Mouse (Mus musculus) lung, embryonic 16.5 days (tissue): Measurements from ENCODE around the gene Olfm1. TPM values are rescaled to one million over a fixed set of nuclear protein-coding genes. Genes with fewer than 3 reads are reported as not detected.

ENCODE experiments used
- ATAC-seq: fragments of 200-750 bp; cut with Nextera tagmentation; 2 replicates; pipeline ENCODE4 v1.8.0; 2017; ENCODE audit warnings: low read depth, mild to moderate bottlenecking, moderate library complexity
- H3K27ac ChIP-seq: fragments of 300-500 bp; sonication (generic); 2 replicates; pipeline ENCODE4 v1.5.1; 2014; ENCODE audit warnings: mild to moderate bottlenecking, control low read depth, low read length
- H3K27me3 ChIP-seq: fragments of 300-500 bp; sonication (generic); 2 replicates; pipeline ENCODE4 v1.6.1; 2014; ENCODE audit warnings: low read depth, low read length, mixed read lengths; ENCODE audit not compliant: control insufficient read depth, insufficient read depth
- H3K36me3 ChIP-seq: fragments of 300-500 bp; sonication (generic); 2 replicates; pipeline ENCODE4 v1.6.1; 2014; ENCODE audit warnings: low read length; ENCODE audit not compliant: control insufficient read depth, insufficient read depth
- H3K4me1 ChIP-seq: fragments of 300-500 bp; sonication (generic); replicated peaks from 2 replicates; pipeline ENCODE4 v1.6.1; 2014; ENCODE audit warnings: low read length, mixed read lengths; ENCODE audit not compliant: control insufficient read depth, insufficient read depth
- H3K4me2 ChIP-seq: fragments of 300-500 bp; sonication (generic); 2 replicates; pipeline ENCODE4 v1.6.1; 2014; ENCODE audit warnings: low read depth, low read length, control low read depth
- H3K4me3 ChIP-seq: fragments of 300-500 bp; sonication (generic); 2 replicates; pipeline ENCODE4 v1.5.1; 2014; ENCODE audit warnings: mild to moderate bottlenecking, low read length, control low read depth
- H3K9ac ChIP-seq: fragments of 300-500 bp; sonication (generic); 2 replicates; pipeline ENCODE4 v1.6.1; 2014; ENCODE audit warnings: low read length, control low read depth
- H3K9me3 ChIP-seq: fragments of 300-500 bp; sonication (generic); 2 replicates; pipeline ENCODE4 v1.6.1; 2016; ENCODE audit warnings: low read length; ENCODE audit not compliant: control insufficient read depth
- WGBS: fragments of 180-500 bp; shearing (Covaris S2); extraction: QIAGEN DNeasy Blood & Tissue Kit; methylation state at CpG from one replicate; pipeline ENCODE4 v1.1.7; 2014; 5-methylcytosine and 5-hydroxymethylcytosine counted together
- polyA plus RNA-seq: library from polyadenylated mRNA; unstranded; fragments of >200 nt; fragmentation: Nextera tagmentation; extraction: Ambion mirVana; gene quantifications from 2 replicates; pipeline ENCODE4 v1.2.1, GENCODE M21; 2015

Gene Olfm1
- polyA plus RNA-seq, 1 experiment from 2014 or later = 9.2 TPM

DNA sequence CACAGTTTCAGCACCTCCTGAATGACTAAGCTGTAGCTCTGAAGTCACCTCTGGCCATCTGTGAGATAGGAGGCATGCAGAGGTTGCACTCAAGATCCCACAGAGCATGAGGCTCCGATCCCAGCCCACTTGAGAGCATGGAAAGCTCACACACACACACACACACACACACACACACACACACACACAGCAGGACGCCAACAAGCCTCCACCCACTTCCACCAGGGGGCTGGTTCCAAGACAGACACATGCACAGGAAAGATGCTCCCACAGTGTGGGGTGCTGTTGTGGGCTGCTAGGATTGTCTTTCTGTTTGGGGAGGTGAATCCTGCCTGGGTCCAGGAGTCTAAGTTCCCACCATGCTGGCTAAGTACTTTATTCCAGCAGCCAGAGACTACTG is 29.0 kb downstream of the Olfm1 start:
- H3K9me3 ChIP-seq = no peaks in the 10 kb centered on the region
- no peak overlapping the region for H3K9ac ChIP-seq
- no peak overlapping the region for H3K4me3 ChIP-seq
- no peak overlapping the region for H3K4me2 ChIP-seq
- H3K27me3 ChIP-seq = no peaks in the 10 kb centered on the region
- H3K4me1 ChIP-seq = no peaks in the 10 kb centered on the region
- no peaks in the 10 kb centered on the region for H3K36me3 ChIP-seq
- H3K27ac ChIP-seq = no peak overlapping the region
- no peak for ATAC-seq
- WGBS = 25% methylated on average over 2 of the region's 2 CpGs

DNA sequence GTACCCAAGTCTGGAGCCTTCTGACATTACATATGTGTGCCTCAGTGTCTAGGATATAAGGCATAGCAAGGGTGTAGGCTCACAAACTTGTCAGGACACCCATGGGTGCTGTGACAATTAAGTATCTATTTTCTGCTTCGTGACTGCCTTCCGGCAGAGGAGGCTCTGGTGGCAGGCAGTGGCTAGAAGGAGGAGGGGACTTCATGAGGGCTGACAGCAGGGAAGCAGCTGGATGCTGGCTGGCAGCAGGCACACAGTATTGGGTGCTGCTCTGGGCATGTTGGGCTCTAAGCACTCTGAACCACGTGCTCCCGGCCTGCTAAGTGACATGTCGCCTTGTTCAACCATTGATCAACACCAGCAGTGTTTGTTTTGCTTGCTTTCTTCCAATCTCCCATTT is 32.0 kb downstream of the Olfm1 start:
- no peak overlapping the region for H3K9ac ChIP-seq
- H3K4me2 ChIP-seq = no peak overlapping the region
- H3K4me1 ChIP-seq = no peaks in the 10 kb centered on the region
- no peak for ATAC-seq
- H3K27me3 ChIP-seq = no peaks in the 10 kb centered on the region
- no peak overlapping the region for H3K4me3 ChIP-seq
- WGBS = 41% methylated on average over 5 of the region's 5 CpGs
- no peaks in the 10 kb centered on the region for H3K36me3 ChIP-seq
- H3K27ac ChIP-seq = no peak overlapping the region
- H3K9me3 ChIP-seq = no peaks in the 10 kb centered on the region

GRCm38 (mm10) chr2:28225906-28226305 is 33.1 kb downstream of the Olfm1 start:
- no peak for ATAC-seq

DNA sequence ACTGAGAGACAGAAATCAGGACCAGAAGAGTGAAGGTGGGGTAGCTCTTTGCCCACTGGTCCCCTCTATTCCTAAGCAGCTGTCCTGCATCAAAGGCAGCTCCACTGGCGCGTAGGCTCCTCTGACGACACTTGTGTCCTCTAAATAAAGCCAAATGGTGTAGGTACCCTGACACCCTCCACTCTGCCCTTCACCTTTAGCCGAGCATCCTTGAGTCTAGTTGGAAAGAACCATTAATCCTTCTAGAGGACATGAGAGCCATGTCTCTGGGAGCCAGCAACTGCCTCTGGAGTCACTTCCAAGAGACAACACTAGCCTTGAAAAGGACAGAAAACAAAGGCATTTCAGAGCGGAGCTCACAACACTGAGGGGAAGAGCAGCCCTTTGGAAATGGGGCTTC is 34.2 kb downstream of the Olfm1 start:
- H3K4me3 ChIP-seq = no peak overlapping the region
- no peak overlapping the region for H3K27ac ChIP-seq
- H3K9ac ChIP-seq = no peak overlapping the region
- no peaks in the 10 kb centered on the region for H3K36me3 ChIP-seq
- no peaks in the 10 kb centered on the region for H3K27me3 ChIP-seq
- no peak overlapping the region for H3K4me2 ChIP-seq
- no peaks in the 10 kb centered on the region for H3K4me1 ChIP-seq
- WGBS = 48% methylated on average over 5 of the region's 5 CpGs
- H3K9me3 ChIP-seq = no peaks in the 10 kb centered on the region
- ATAC-seq = no peak

More at GRCm38 (mm10) chr2:28225906-28226305, 33.1 kb downstream of the Olfm1 start:
- WGBS = 40% methylated on average over 3 of the region's 3 CpGs
- Histone ChIP-seq H3K9me3 (no peaks in the 10 kb centered on the region), H3K27me3 (no peaks in the 10 kb centered on the region), H3K36me3 (no peaks in the 10 kb centered on the region), H3K9ac (no peak overlapping the region), H3K27ac (no peak overlapping the region), H3K4me1 (no peaks in the 10 kb centered on the region), H3K4me3 (no peak overlapping the region), H3K4me2 (no peak overlapping the region)

DNA sequence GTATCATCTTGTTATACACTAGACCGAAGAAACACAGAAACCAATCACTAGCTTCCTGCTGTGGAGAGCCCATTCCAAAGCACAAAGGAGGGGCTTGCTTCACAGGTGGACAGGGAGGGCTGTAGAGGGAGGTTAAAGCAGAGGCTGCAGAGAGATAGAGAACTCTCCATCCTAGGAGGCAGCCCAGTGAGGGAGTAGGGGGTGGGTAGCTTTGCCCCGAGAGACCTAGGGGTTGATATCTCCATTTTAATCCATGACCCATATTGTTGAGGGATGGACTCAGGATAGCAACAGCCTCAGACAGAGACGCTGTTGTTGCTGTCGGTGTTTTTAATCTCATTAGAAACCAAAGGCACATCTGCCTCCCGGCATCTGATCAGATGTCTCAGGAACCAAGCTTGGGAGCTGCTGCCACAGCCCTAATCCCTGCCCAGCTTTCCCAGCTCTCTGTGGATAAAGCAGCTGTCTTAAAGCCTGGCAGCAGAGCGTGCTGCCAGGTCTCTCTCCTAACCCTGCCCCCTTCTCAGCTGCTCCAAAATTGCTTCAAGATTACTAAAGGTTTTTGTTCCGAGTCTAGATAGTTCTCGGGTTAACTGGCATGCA is 34.9 kb downstream of the Olfm1 start:
- H3K27ac ChIP-seq = no peak overlapping the region
- no peaks in the 10 kb centered on the region for H3K9me3 ChIP-seq
- no peaks in the 10 kb centered on the region for H3K27me3 ChIP-seq
- ATAC-seq = no peak
- no peak overlapping the region for H3K4me2 ChIP-seq
- no peak overlapping the region for H3K4me3 ChIP-seq
- no peaks in the 10 kb centered on the region for H3K4me1 ChIP-seq
- WGBS = 57% methylated on average over 8 of the region's 8 CpGs
- no peak overlapping the region for H3K9ac ChIP-seq
- H3K36me3 ChIP-seq = no peaks in the 10 kb centered on the region

DNA sequence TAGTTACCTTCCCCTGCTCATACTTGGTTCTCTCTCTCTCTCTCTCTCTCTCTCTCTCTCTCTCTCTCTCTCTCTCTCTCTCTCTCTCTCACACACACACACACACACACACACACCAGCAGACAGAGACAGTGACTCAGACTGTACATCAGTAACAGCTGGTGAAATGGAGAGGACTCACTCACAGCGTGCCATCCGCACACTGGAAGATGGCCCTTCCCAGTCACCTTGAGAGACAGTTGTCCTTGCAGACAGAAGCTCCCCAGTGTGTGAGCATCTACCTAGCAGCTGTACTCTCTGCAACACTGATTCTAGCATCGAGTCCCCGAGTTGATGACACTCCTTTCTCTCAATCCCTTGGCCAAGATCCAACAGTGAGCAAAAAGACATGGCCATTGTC is 35.6 kb downstream of the Olfm1 start:
- H3K36me3 ChIP-seq = no peaks in the 10 kb centered on the region
- no peak overlapping the region for H3K9ac ChIP-seq
- H3K4me1 ChIP-seq = no peaks in the 10 kb centered on the region
- no peak overlapping the region for H3K27ac ChIP-seq
- H3K9me3 ChIP-seq = no peaks in the 10 kb centered on the region
- no peak overlapping the region for H3K4me2 ChIP-seq
- ATAC-seq = no peak
- H3K27me3 ChIP-seq = no peaks in the 10 kb centered on the region
- WGBS = 80% methylated on average over 4 of the region's 4 CpGs
- no peak overlapping the region for H3K4me3 ChIP-seq

DNA sequence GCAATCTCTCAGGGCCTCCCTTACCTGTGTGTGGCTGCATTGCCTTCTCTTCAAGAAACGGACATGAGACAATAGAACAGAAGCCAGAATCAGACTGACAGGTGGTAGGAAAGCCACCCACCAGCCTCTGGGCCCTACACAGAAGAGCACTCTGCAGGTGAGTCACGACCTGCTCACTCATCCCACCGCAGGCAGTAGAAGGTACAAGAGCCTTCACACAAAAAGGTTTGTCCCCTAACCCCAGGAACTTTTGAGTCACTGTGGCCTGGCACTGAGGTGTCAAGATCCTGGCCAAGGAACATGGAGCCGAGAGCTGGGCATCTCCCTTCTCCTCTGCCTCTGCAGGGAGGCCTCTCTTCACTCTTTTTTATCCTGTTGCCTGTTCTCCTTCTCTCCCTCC is 42.3 kb downstream of the Olfm1 start:
- H3K36me3 ChIP-seq = no peaks in the 10 kb centered on the region
- no peak for ATAC-seq
- WGBS = 69% methylated on average over 4 of the region's 4 CpGs

GRCm38 (mm10) chr2:28236447-28236846 is 43.7 kb downstream of the Olfm1 start:
- H3K36me3 ChIP-seq = no peaks in the 10 kb centered on the region
- ATAC-seq = no peak
- H3K27ac ChIP-seq = no peak overlapping the region
- no peak overlapping the region for H3K4me3 ChIP-seq
- H3K9me3 ChIP-seq = no peaks in the 10 kb centered on the region
- WGBS = 59% methylated on average over 6 of the region's 6 CpGs
- no peaks in the 10 kb centered on the region for H3K4me1 ChIP-seq
- no peak overlapping the region for H3K4me2 ChIP-seq
- H3K9ac ChIP-seq = no peak overlapping the region
- no peaks in the 10 kb centered on the region for H3K27me3 ChIP-seq

More for the DNA sequence above, 42.3 kb downstream of the Olfm1 start:
- no peaks in the 10 kb centered on the region for H3K27me3 ChIP-seq
- H3K4me2 ChIP-seq = no peak overlapping the region
- no peaks in the 10 kb centered on the region for H3K4me1 ChIP-seq
- no peak overlapping the region for H3K4me3 ChIP-seq
- no peak overlapping the region for H3K9ac ChIP-seq
- H3K9me3 ChIP-seq = no peaks in the 10 kb centered on the region
- no peak overlapping the region for H3K27ac ChIP-seq

- ATAC-seq = no peak
- Histone ChIP-seq H3K36me3 (no peaks in the 10 kb centered on the region), H3K4me1 (no peaks in the 10 kb centered on the region), H3K27ac (no peak overlapping the region), H3K4me2 (no peak overlapping the region), H3K9ac (no peak overlapping the region), H3K9me3 (no peaks in the 10 kb centered on the region), H3K4me3 (no peak overlapping the region), H3K27me3 (no peaks in the 10 kb centered on the region)
- WGBS = 61% methylated on average over 8 of the region's 8 CpGs
These were observed 46.8 kb downstream of the Olfm1 start for GRCm38 (mm10) chr2:28239616-28240015.

DNA sequence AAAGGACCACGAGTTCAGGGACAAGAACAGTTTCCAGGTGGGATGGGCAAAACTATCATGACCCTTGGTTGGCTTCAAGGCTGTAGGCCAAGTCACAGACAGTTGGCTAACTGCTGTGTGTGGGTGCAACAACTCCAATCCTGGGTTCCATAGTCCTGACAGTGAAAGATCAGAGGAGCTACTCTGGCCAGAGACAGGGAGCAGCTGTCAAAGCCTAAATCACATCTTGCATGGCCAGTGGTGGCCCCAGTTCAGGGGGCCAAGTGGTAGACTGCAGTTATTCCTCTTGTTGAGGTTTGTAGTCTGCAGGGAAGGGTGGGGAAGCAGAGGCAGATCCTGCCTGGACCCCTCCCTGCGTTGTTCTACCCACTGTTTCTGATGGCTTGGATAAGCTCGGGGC is 48.1 kb downstream of the Olfm1 start:
- no peak for ATAC-seq
- no peak overlapping the region for H3K4me2 ChIP-seq
- H3K36me3 ChIP-seq = no peaks in the 10 kb centered on the region
- no peaks in the 10 kb centered on the region for H3K9me3 ChIP-seq
- WGBS = 75% methylated on average over 3 of the region's 3 CpGs
- H3K4me3 ChIP-seq = no peak overlapping the region
- H3K27ac ChIP-seq = no peak overlapping the region
- H3K27me3 ChIP-seq = no peaks in the 10 kb centered on the region
- no peak overlapping the region for H3K9ac ChIP-seq
- no peaks in the 10 kb centered on the region for H3K4me1 ChIP-seq
